Comparison of ENCODE assay signal across 8 mouse cellular contexts in the genomic region with DNA sequence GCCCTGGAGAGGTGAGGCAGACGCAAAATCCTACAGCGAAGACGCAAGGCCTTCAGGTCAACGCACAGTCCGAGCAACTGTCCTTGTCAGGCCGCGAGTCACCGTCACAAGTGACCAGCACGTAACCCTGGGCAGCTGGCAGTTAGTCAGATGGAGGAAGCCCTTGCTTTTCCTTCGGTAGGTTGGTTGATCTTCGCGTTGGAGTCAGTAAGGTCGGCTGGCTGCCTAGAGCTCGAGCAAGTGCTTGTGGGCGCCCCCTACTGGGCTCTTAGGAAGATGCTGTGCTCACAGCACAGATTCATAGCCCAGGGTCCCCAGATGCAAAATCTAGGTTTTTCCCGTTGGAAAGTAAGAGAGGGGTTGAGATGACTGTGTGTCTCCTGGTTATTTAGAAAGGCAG. TPM values are rescaled to one million over a fixed set of nuclear protein-coding genes. Genes with fewer than 3 reads are reported as not detected.
DNase-seq lines count a peak whose midpoint lies in the region.

No protein-coding gene starts in this region.

- intact Hi-C loops in left cerebral cortex, postnatal 14 days (cut with DNase I): no loop called here

- DNase-seq in heart, adult 18-20 months: peak; percentile 52 to 73
- DNase-seq in heart, adult 11 months: no peak
- DNase-seq in cerebellum, postnatal 25 days: peak; percentile 84 to 92
- DNase-seq in frontal cortex, postnatal 36 days (ENCODE audit: low spot score in 2 of 2): peak; percentile 72 to 76
- DNase-seq in induced T-regulatory cell, adult 2 months (ENCODE audit: low read depth): peak; percentile 76
- DNase-seq in left cerebral cortex, postnatal 14 days (ENCODE audit: low spot score in 2 of 2): peak; percentile 80 to 85
- DNase-seq in mesoderm, embryonic 11.5 days (ENCODE audit: low read depth, low spot score): peak; percentile 87
- DNase-seq in right cerebral cortex, postnatal 36 days (ENCODE audit: low spot score in 2 of 2): peak; percentile 42 to 51

RNA-seq across cellular contexts. Expression of a gene that starts 17.2 kb away (rescaled TPM):
- under 1 TPM; 0.47 to 0.67 TPM for total RNA-seq in heart, adult 18-20 months (2021)
- 1 to 10 TPM; 5.1 to 5.8 TPM for total RNA-seq in left cerebral cortex, postnatal 14 days (2021)

RNA-seq across cellular contexts. Expression of a gene that starts 24.1 kb away (rescaled TPM):
- 1 to 10 TPM; 1.3 to 1.7 TPM for total RNA-seq in heart, adult 18-20 months (2021)
- total RNA-seq in left cerebral cortex, postnatal 14 days (2021): under 1 TPM; 0.34 to 0.62 TPM

RNA-seq across cellular contexts. Expression of a gene that starts 53.8 kb away (rescaled TPM):
- total RNA-seq in heart, adult 18-20 months (2021): 1 to 10 TPM; 3.6 to 4.0 TPM
- total RNA-seq in left cerebral cortex, postnatal 14 days (2021): 10 to 100 TPM; 11.0 to 14.8 TPM

RNA-seq across cellular contexts. Expression of a gene that starts 53.9 kb away (rescaled TPM):
- 10 to 100 TPM; 14.7 to 15.0 TPM for total RNA-seq in heart, adult 18-20 months (2021)
- total RNA-seq in left cerebral cortex, postnatal 14 days (2021): 10 to 100 TPM; 50.6 TPM
